Mouse (Mus musculus) olfactory bulb, adult 2 months (tissue): ENCODE data around the gene Spock1. TPM values are rescaled to one million over a fixed set of nuclear protein-coding genes. Genes with fewer than 3 reads are reported as not detected.

Source experiments
- H3K27ac ChIP-seq: fragments of 200-500 bp; 2 replicates; pipeline ENCODE4 v1.5.1; 2012; ENCODE audit warnings: low read depth, low read length; ENCODE audit not compliant: insufficient read depth
- H3K4me1 ChIP-seq: fragments of 200-500 bp; 2 replicates; pipeline ENCODE4 v1.6.1; 2012; ENCODE audit warnings: low read length; ENCODE audit not compliant: control insufficient read depth, insufficient read depth
- H3K4me3 ChIP-seq: fragments of 200-500 bp; 2 replicates; pipeline ENCODE4 v1.5.1; 2012; ENCODE audit warnings: mild to moderate bottlenecking, low read depth, low read length, moderate library complexity; ENCODE audit not compliant: insufficient read depth
- CTCF ChIP-seq: fragments of 200-500 bp; IDR thresholded peaks from 2 replicates; pipeline ENCODE4 v1.5.1; 2012; ENCODE audit warnings: low read depth, mild to moderate bottlenecking, low read length, moderate library complexity; ENCODE audit not compliant: insufficient read depth
- POLR2A ChIP-seq: fragments of 200-500 bp; IDR thresholded peaks from 2 replicates; pipeline ENCODE4 v1.6.1; 2012; ENCODE audit warnings: mild to moderate bottlenecking, low read depth, low read length, moderate library complexity; ENCODE audit not compliant: insufficient read depth
- WGBS: fragments of 180-500 bp; shearing (Covaris S2); methylation state at CpG from one replicate; pipeline ENCODE4 v1.1.7; 2018; 5-methylcytosine and 5-hydroxymethylcytosine counted together
- polyA plus RNA-seq: library from polyadenylated mRNA; stranded (reverse); fragments of >200 nt; gene quantifications from 2 replicates; pipeline ENCODE4 v1.2.4, GENCODE M21; 2012; ENCODE audit warnings: low replicate concordance; ENCODE audit not compliant: missing spikeins, insufficient read depth, insufficient read length

The Spock1 gene
- polyA plus RNA-seq, 1 experiment: not detected

DNA sequence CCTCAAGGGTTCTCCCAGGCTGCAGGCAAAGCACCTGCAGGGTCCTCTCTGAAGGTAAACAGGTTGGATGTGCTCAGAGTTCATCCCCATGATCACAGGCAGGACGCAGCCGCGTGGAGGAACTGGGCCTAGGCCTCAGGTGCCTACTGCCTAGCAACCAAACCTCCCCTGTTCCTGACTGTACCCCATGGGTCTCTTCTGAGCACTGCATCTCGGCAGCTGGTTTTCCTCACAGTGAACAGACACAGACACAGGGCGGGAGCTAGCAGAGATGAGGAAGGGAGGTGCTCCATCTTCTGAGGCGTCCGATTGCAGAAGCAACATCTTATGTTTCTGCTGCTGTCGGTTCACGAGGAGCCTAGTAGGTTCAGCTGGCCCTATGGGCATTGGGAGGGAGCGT lies 30.4 kb downstream of the Spock1 start:
- peaks cover 10% of the 10 kb centered on the region for H3K4me1 ChIP-seq
- TF ChIP-seq POLR2A (no peak), CTCF (no peak)
- no peak overlapping the region for H3K4me3 ChIP-seq
- H3K27ac ChIP-seq: no peak overlapping the region
- WGBS: 83% methylated on average over 10 of the region's 10 CpGs

DNA sequence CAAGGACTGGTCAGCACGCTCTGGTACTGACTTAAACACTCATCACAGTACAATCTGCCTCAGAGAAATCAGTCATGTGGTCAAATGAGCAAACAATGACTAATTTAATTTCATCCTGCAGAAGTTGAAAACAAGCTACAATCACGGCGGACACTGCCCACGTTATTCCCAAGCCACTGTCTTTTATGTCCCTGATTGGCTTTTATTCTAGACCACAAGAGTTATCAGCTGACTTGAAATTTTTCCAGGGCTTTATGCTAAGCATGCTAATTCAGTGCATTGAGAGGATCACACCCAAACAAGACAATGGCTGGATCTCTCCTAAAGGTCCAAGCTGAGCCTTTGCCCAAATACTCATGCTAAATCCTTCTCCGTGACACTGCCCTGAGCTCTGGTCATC lies 31.2 kb downstream of the Spock1 start:
- Histone ChIP-seq H3K27ac (no peak overlapping the region), H3K4me3 (no peak overlapping the region), H3K4me1 (peaks cover 10% of the 10 kb centered on the region)
- WGBS: 79% methylated on average over 5 of the region's 5 CpGs
- no peak for TF ChIP-seq CTCF
- TF ChIP-seq POLR2A: no peak

DNA sequence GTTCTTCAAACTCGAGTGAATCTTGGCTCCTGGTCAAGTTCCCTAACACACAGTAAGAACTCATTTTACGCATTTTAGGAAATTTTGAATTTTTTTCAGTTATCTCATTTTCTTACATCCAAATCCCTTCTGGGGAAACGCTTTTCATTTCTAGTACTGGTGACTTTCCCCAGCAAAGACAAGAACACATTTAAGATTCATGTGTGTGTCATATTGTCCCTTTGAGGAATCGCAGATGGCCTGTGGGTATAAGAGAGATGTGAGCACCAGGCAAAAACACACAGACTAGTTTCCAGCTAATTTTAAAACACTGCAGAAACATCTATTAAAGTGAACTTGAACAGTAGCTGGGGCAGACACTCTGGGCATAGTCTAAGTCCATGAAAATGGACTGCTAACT lies 38.1 kb downstream of the Spock1 start:
- 83% methylated on average over 4 of the region's 4 CpGs for WGBS
- Histone ChIP-seq H3K27ac (no peak overlapping the region), H3K4me3 (no peak overlapping the region), H3K4me1 (no peaks in the 10 kb centered on the region)
- TF ChIP-seq CTCF (no peak), POLR2A (no peak)

DNA sequence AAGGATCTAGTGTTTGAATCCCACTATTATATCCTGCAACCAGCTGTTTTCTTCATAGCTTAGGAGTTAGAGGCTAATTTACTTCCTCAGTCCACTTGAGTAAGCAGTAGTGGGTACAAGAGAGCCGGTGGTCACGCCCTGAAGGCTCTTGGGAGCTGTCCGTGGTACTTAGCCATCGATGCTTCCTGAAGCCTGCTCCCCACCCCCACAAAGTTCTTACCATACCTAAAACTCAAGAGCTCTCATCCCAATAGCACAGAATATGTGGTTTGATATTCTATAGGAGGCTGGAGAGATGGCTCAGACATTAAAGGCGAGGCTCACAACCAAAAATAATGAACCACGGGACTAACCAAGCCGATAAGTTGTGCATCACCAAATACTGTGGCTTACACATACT lies 40.5 kb downstream of the Spock1 start:
- no peak for TF ChIP-seq CTCF
- no peak for TF ChIP-seq POLR2A
- no peak overlapping the region for H3K27ac ChIP-seq
- H3K4me1 ChIP-seq: no peaks in the 10 kb centered on the region
- no peak overlapping the region for H3K4me3 ChIP-seq
- WGBS: 82% methylated on average over 7 of the region's 7 CpGs

DNA sequence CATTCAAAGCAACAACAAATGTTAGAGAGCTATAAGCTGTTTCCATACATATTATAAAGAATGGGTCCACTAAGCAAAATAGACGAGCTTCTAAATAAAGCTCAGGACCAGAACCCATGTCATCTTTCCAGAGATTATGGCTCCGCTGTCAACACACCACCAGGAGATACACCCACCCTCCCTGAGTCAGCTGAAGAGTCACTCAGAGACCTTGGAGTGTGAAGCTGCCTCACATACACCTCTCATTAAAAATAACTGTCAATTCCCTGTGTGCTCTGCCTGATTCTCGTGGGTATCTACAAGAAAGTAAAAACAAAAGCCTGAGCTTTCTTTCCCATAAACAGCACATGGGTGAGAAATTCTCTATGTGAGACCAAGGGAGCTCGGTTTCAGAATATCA lies 43.1 kb downstream of the Spock1 start:
- WGBS: 82% methylated on average over 4 of the region's 4 CpGs
- TF ChIP-seq CTCF (no peak), POLR2A (no peak)

DNA sequence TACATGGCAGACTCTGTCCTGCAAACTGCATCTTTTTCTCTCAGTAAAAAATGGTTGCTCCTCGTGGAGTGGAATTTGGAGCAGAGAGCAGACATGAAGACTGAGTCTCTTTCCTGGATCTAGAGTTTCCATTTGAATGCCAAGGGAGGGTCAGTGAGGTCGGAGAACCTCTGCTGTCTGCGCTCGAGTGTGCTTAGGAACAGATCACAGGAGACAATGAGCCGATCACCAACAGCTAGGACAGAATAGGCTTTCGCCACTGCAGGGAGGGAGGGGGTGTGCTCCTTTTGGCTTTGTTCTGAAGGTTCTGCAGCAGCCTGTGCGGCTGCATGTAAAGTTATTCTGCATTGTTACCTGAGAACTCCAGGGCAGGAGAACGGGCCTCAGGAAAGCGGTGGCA lies 49.6 kb downstream of the Spock1 start:
- Histone ChIP-seq H3K4me1 (0 out of 2 replicates have a peak, but pooled peaks cover 2% of the 10 kb centered on the region), H3K27ac (no peak overlapping the region), H3K4me3 (no peak overlapping the region)
- no peak for TF ChIP-seq POLR2A
- no peak for TF ChIP-seq CTCF
- WGBS: 69% methylated on average over 9 of the region's 9 CpGs

More for the DNA sequence above, 43.1 kb downstream of the Spock1 start:
- no peak overlapping the region for H3K27ac ChIP-seq
- no peaks in the 10 kb centered on the region for H3K4me1 ChIP-seq
- H3K4me3 ChIP-seq: no peak overlapping the region

DNA sequence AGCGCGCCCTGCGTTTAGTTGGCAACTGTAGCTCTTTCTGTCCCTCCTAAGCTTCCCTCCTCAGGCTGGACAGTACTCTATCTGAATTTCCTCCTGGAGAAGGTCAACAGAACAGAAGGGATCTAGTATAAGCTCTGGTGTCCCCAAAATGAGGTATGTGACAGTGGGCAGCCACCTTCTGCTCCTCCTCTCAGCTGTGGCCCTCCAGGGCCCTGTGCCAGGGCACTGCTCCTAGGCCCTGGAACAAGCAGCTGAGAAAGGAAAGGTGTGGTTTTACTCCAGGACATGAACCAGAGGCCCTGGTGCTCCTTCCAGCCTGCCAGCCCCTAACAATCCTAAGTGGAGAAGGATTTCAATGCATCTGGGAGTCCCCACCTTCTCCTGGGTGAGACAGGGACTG lies 51.1 kb downstream of the Spock1 start:
- H3K4me3 ChIP-seq: no peak overlapping the region
- 96% methylated on average over 3 of the region's 3 CpGs for WGBS
- 0 out of 2 replicates have a peak, but pooled peaks cover 2% of the 10 kb centered on the region for H3K4me1 ChIP-seq
- TF ChIP-seq POLR2A (no peak), CTCF (no peak)
- H3K27ac ChIP-seq: no peak overlapping the region

DNA sequence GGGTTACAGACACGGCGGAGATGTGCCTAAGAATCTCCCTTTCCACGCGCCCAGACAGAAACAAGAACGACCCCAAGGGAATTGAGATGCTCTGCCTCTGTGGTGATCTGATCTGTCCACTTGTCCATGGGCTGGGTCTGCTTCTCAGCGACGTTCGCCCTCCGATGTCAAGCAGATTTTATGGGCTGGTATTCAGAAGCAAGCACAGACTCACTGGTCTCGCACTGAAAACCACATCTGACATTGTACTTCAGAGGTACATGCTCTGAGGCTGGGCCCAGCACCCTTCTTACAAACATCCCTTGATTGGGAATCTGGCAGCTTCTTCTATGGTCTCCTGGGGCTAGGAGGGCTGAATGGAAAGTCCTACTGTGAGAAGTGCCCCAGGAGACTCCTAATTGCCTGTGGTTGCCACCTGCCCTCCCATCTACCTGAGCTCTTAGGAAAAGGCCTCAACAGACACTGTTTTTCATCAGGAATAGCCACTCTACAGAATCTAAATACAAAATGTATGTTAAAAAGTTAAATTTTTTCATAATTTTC lies 51.8 kb downstream of the Spock1 start:
- no peak overlapping the region for H3K27ac ChIP-seq
- 0 out of 2 replicates have a peak, but pooled peaks cover 2% of the 10 kb centered on the region for H3K4me1 ChIP-seq
- TF ChIP-seq CTCF (no peak), POLR2A (no peak)
- H3K4me3 ChIP-seq: no peak overlapping the region
- WGBS: 90% methylated on average over 10 of the region's 10 CpGs

DNA sequence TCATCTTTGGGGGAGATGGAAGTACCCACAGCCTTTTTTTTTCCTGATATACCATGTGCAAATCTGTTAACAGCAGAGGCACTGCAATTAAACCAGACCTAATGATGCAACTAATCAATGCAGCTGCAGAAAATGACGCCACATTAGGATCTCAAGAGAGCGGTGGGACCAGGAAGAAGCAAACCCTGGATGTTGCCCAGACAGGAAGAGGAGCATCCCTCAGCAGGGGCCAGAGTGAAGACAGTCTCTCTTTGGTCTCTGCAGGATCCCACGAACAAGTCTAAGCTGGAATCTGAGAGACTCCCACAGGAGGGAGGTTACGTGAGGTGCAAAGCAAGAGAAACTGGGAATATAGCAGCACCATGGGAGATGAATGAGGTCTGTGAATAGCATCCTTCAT lies 52.4 kb downstream of the Spock1 start:
- no peak for TF ChIP-seq CTCF
- TF ChIP-seq POLR2A: no peak
- H3K27ac ChIP-seq: no peak overlapping the region

More for the DNA sequence above, 52.4 kb downstream of the Spock1 start:
- 73% methylated on average over 4 of the region's 4 CpGs for WGBS
- H3K4me3 ChIP-seq: no peak overlapping the region
- 0 out of 2 replicates have a peak, but pooled peaks cover 2% of the 10 kb centered on the region for H3K4me1 ChIP-seq
